Mouse (Mus musculus) heart, postnatal 10 days (tissue): ENCODE results near the gene Hist2h4. TPM values are rescaled to one million over a fixed set of nuclear protein-coding genes. Genes with fewer than 3 reads are reported as not detected.
"Not testable (repeated sequence)": the region's sequence is repeated elsewhere in the genome, so short reads cannot be mapped to it uniquely, and the experiment has no call there.

Source experiments
- DNase-seq, 2 experiments: peaks; one replicate each; pipeline ENCODE4 v3.0.0; 2021
- intact Hi-C: fragments of 180-260 bp; cut with DNase I; formaldehyde crosslinking; loops from one replicate; pipeline ENCODE4 v1.15.1; 2025
- total RNA-seq, 2 experiments: library from RNA; stranded (reverse); gene quantifications; 2 replicates each; pipeline ENCODE4 v1.2.3; 2021

Hist2h4 gene
- total RNA-seq, 2 experiments from 2014 or later: 49.8 to 51.8 TPM

- DNase-seq: peak; percentile 91 to 93
- intact Hi-C loops: no loop called here
These were observed 6.7 kb upstream of the Hist2h4 start, which contains the start of gene Hist2h2bb for GRCm38 (mm10) chr3:96269511-96270474. Hist2h2bb (plus strand) TSS chr3:96269752.

- intact Hi-C loops, DNase-seq: not testable (repeated sequence)
These were observed 5.8 kb upstream of the Hist2h4 start for GRCm38 (mm10) chr3:96268776-96269378.

GRCm38 (mm10) chr3:96268051-96268775 is 5.1 kb upstream of the Hist2h4 start, which contains the start of gene Hist2h3b:
Hist2h3b (plus strand) TSS chr3:96268654.
- peak; percentile 86 to 87 for DNase-seq
- intact Hi-C loops: no loop called here

GRCm38 (mm10) chr3:96267541-96267940 is 4.4 kb upstream of the Hist2h4 start:
- intact Hi-C loops: no loop called here
- no peak for DNase-seq

GRCm38 (mm10) chr3:96266132-96266710 is 3.1 kb upstream of the Hist2h4 start:
- DNase-seq: no peak
- intact Hi-C loops: no loop called here

- DNase-seq: no peak
- intact Hi-C loops: no loop called here
These were observed 1.4 kb upstream of the Hist2h4 start for GRCm38 (mm10) chr3:96264404-96264949.

GRCm38 (mm10) chr3:96263558-96264403 is 670 bp upstream of the Hist2h4 start:
- peak; percentile 70 to 77 for DNase-seq
- intact Hi-C loops: no loop called here

- peak; percentile 93 for DNase-seq
- intact Hi-C loops: no loop called here
These were observed 765 bp downstream of the Hist2h4 start for GRCm38 (mm10) chr3:96262216-96262875.

- intact Hi-C loops: no loop called here
- no peak for DNase-seq
These were observed 1.5 kb downstream of the Hist2h4 start for GRCm38 (mm10) chr3:96261623-96262022.

GRCm38 (mm10) chr3:96260220-96260619 is 2.9 kb downstream of the Hist2h4 start:
- intact Hi-C loops: no loop called here
- DNase-seq: no peak

GRCm38 (mm10) chr3:96257190-96257589 is 5.9 kb downstream of the Hist2h4 start:
- DNase-seq: no peak
- intact Hi-C loops: no loop called here

- intact Hi-C loops: no loop called here
- no peak for DNase-seq
These were observed 7.1 kb downstream of the Hist2h4 start for GRCm38 (mm10) chr3:96255926-96256593.

GRCm38 (mm10) chr3:96254683-96255355 is 8.3 kb downstream of the Hist2h4 start:
- DNase-seq: no peak
- intact Hi-C loops: no loop called here

- no peak for DNase-seq
- intact Hi-C loops: no loop called here
These were observed 11.3 kb downstream of the Hist2h4 start for GRCm38 (mm10) chr3:96251787-96252186.

GRCm38 (mm10) chr3:96250890-96251289 is 12.2 kb downstream of the Hist2h4 start:
- intact Hi-C loops: no loop called here
- DNase-seq: no peak

- intact Hi-C loops: no loop called here
- no peak for DNase-seq
These were observed 14.1 kb downstream of the Hist2h4 start for GRCm38 (mm10) chr3:96249034-96249345.

- no peak for DNase-seq
- intact Hi-C loops: no loop called here
These were observed 14.7 kb downstream of the Hist2h4 start for GRCm38 (mm10) chr3:96248141-96249033.
